Comparison of ENCODE assay signal across 8 mouse cellular contexts in genomic region chr16:20537071-20537471, GRCm38 (mm10). TPM values are rescaled to one million over a fixed set of nuclear protein-coding genes. Genes with fewer than 3 reads are reported as not detected.
DNase-seq lines count a peak whose midpoint lies in the region; ATAC-seq and TF ChIP-seq lines count a peak whose summit lies in the region.

No protein-coding gene starts in this region.

- TF ChIP-seq CTCF in bone marrow, adult 2 months (IDR thresholded peaks at IDR 0.05; ENCODE audit: control insufficient read depth, insufficient read depth, low read length), result no peak

- H3K4me3 ChIP-seq in bone marrow, adult 2 months (replicated peaks; ENCODE audit: control insufficient read depth, low read depth, low read length), result peak overlapping the region; percentile 41
- H3K4me3 ChIP-seq in forebrain, embryonic 16.5 days (replicated peaks; ENCODE audit: low read length), result peak overlapping the region; percentile 13
- peak overlapping the region; percentile 95 for H3K4me3 ChIP-seq in kidney, embryonic 15.5 days (replicated peaks)
- peak overlapping the region; percentile 92 for H3K4me3 ChIP-seq in midbrain, embryonic 12.5 days

- H3K27ac ChIP-seq in bone marrow, adult 2 months (ENCODE audit: control insufficient read depth, insufficient read depth, low read depth, low read length, poor library complexity), result no peak overlapping the region
- no peak overlapping the region; the same call in 1 of the 2 replicates for H3K27ac ChIP-seq in forebrain, embryonic 16.5 days (ENCODE audit: low read length)
- H3K27ac ChIP-seq in kidney, embryonic 15.5 days, result peak overlapping the region; percentile 81
- H3K27ac ChIP-seq in midbrain, embryonic 12.5 days (replicated peaks), result peak overlapping the region; percentile 22

- ATAC-seq in forebrain, embryonic 16.5 days, result no peak
- peak; percentile 13; the same call in 1 of the 2 replicates for ATAC-seq in kidney, embryonic 15.5 days (replicated peaks; ENCODE audit: low FRiP score)
- ATAC-seq in midbrain, embryonic 12.5 days (ENCODE audit: low FRiP score, low read depth), result no peak

- no peaks in the 10 kb centered on the region for H3K27me3 ChIP-seq in forebrain, embryonic 16.5 days (replicated peaks; ENCODE audit: control insufficient read depth, insufficient read depth, low read length)
- H3K27me3 ChIP-seq in kidney, embryonic 15.5 days, result no peaks in the 10 kb centered on the region
- H3K27me3 ChIP-seq in midbrain, embryonic 12.5 days, result no peaks in the 10 kb centered on the region

- peaks cover 26% of the 10 kb centered on the region for H3K36me3 ChIP-seq in forebrain, embryonic 16.5 days (ENCODE audit: control insufficient read depth, insufficient read depth)
- peaks cover 64% of the 10 kb centered on the region for H3K36me3 ChIP-seq in kidney, embryonic 15.5 days
- H3K36me3 ChIP-seq in midbrain, embryonic 12.5 days, result peaks cover 59% of the 10 kb centered on the region

- H3K4me1 ChIP-seq in bone marrow, adult 2 months (ENCODE audit: control insufficient read depth, insufficient read depth, low read length), result peaks cover 6% of the 10 kb centered on the region; the same call in 1 of the 2 replicates
- peaks cover 26% of the 10 kb centered on the region for H3K4me1 ChIP-seq in forebrain, embryonic 16.5 days (replicated peaks; ENCODE audit: control insufficient read depth, insufficient read depth, low read length)
- H3K4me1 ChIP-seq in kidney, embryonic 15.5 days, result peaks cover 23% of the 10 kb centered on the region
- H3K4me1 ChIP-seq in midbrain, embryonic 12.5 days, result peaks cover 25% of the 10 kb centered on the region

- peak overlapping the region; percentile 94 for H3K4me2 ChIP-seq in forebrain, embryonic 16.5 days (ENCODE audit: low read length)
- H3K4me2 ChIP-seq in kidney, embryonic 15.5 days, result peak overlapping the region; percentile 81
- peak overlapping the region; percentile 89 for H3K4me2 ChIP-seq in midbrain, embryonic 12.5 days (replicated peaks)

- no peaks in the 10 kb centered on the region for H3K9me3 ChIP-seq in forebrain, embryonic 16.5 days (ENCODE audit: control insufficient read depth, low read length)
- no peaks in the 10 kb centered on the region for H3K9me3 ChIP-seq in kidney, embryonic 15.5 days (replicated peaks)
- no peaks in the 10 kb centered on the region for H3K9me3 ChIP-seq in midbrain, embryonic 12.5 days

- TF ChIP-seq POLR2A in bone marrow, adult 2 months (IDR thresholded peaks at IDR 0.05; ENCODE audit: borderline replicate concordance, control insufficient read depth, low read depth, low read length), result no peak

- whole genome bisulfite sequencing in bone marrow, adult 2 months, result 43% methylated on average over 5 of the region's 5 CpGs
- 13% methylated on average over 5 of the region's 5 CpGs for WGBS in forebrain, embryonic 16.5 days
- WGBS in kidney, embryonic 15.5 days, result 27% methylated on average over 5 of the region's 5 CpGs
- WGBS in midbrain, embryonic 12.5 days, result 5% methylated on average over 5 of the region's 5 CpGs

- peak; percentile 47 for DNase-seq in right cerebral cortex, postnatal 14 days
- no peak for DNase-seq in right cerebral cortex, postnatal 36 days (ENCODE audit: low spot score in 2 of 2)
- no peak for DNase-seq in frontal cortex, postnatal 14 days (ENCODE audit: low spot score in 2 of 2)
- DNase-seq in spleen, adult 18-20 months, result no peak

- H3K9ac ChIP-seq in forebrain, embryonic 16.5 days (replicated peaks; ENCODE audit: low read depth, low read length), result peak overlapping the region; percentile 28
- peak overlapping the region; percentile 96 for H3K9ac ChIP-seq in kidney, embryonic 15.5 days
- H3K9ac ChIP-seq in midbrain, embryonic 12.5 days (replicated peaks), result peak overlapping the region; percentile 97

RNA-seq across cellular contexts. Expression of gene Ap2m1, which starts 1.8 kb away (rescaled TPM):
- polyA plus RNA-seq in bone marrow, adult 2 months (2011; ENCODE audit: insufficient read depth, insufficient read length, low replicate concordance, missing spikeins), result 117 and 135 TPM in 2 replicates
- polyA plus RNA-seq in forebrain, embryonic 16.5 days (2015; fragmentation: Nextera tagmentation; extraction: Ambion mirVana), result 1,152 and 1,198 TPM in 2 replicates
- polyA plus RNA-seq in kidney, embryonic 15.5 days (2015; fragmentation: Nextera tagmentation; extraction: Ambion mirVana), result 633 and 651 TPM in 2 replicates
- 906 and 914 TPM in 2 replicates for polyA plus RNA-seq in midbrain, embryonic 12.5 days (2016; fragmentation: Nextera tagmentation; extraction: Ambion mirVana)

RNA-seq across cellular contexts. Expression of gene Abcf3, which starts 11.3 kb away (rescaled TPM):
- polyA plus RNA-seq in bone marrow, adult 2 months (2011; ENCODE audit: insufficient read depth, insufficient read length, low replicate concordance, missing spikeins), result 30.4 and 53.5 TPM in 2 replicates
- polyA plus RNA-seq in forebrain, embryonic 16.5 days (2015; fragmentation: Nextera tagmentation; extraction: Ambion mirVana), result 77.8 and 84.6 TPM in 2 replicates
- polyA plus RNA-seq in kidney, embryonic 15.5 days (2015; fragmentation: Nextera tagmentation; extraction: Ambion mirVana), result 52.6 and 64.5 TPM in 2 replicates
- 76.5 and 77.9 TPM in 2 replicates for polyA plus RNA-seq in midbrain, embryonic 12.5 days (2016; fragmentation: Nextera tagmentation; extraction: Ambion mirVana)

RNA-seq across cellular contexts. Expression of gene Dvl3, which starts 20.3 kb away (rescaled TPM):
- polyA plus RNA-seq in bone marrow, adult 2 months (2011; ENCODE audit: insufficient read depth, insufficient read length, low replicate concordance, missing spikeins), result 12.1 and 19.5 TPM in 2 replicates
- polyA plus RNA-seq in forebrain, embryonic 16.5 days (2015; fragmentation: Nextera tagmentation; extraction: Ambion mirVana), result 30.6 and 37.0 TPM in 2 replicates
- polyA plus RNA-seq in kidney, embryonic 15.5 days (2015; fragmentation: Nextera tagmentation; extraction: Ambion mirVana), result 25.0 and 27.9 TPM in 2 replicates
- 49.1 and 52.6 TPM in 2 replicates for polyA plus RNA-seq in midbrain, embryonic 12.5 days (2016; fragmentation: Nextera tagmentation; extraction: Ambion mirVana)

RNA-seq across cellular contexts. Expression of gene Eif2b5, which starts 38.5 kb away (rescaled TPM):
- 38.0 and 64.7 TPM in 2 replicates for polyA plus RNA-seq in bone marrow, adult 2 months (2011; ENCODE audit: insufficient read depth, insufficient read length, low replicate concordance, missing spikeins)
- polyA plus RNA-seq in forebrain, embryonic 16.5 days (2015; fragmentation: Nextera tagmentation; extraction: Ambion mirVana), result 104 and 107 TPM in 2 replicates
- polyA plus RNA-seq in kidney, embryonic 15.5 days (2015; fragmentation: Nextera tagmentation; extraction: Ambion mirVana), result 108 and 121 TPM in 2 replicates
- 120 and 136 TPM in 2 replicates for polyA plus RNA-seq in midbrain, embryonic 12.5 days (2016; fragmentation: Nextera tagmentation; extraction: Ambion mirVana)

RNA-seq across cellular contexts. Expression of gene Vwa5b2, which starts 52.2 kb away (rescaled TPM):
- not detected in 2 replicates for polyA plus RNA-seq in bone marrow, adult 2 months (2011; ENCODE audit: insufficient read depth, insufficient read length, low replicate concordance, missing spikeins)
- polyA plus RNA-seq in forebrain, embryonic 16.5 days (2015; fragmentation: Nextera tagmentation; extraction: Ambion mirVana), result 5.4 and 7.3 TPM in 2 replicates
- polyA plus RNA-seq in kidney, embryonic 15.5 days (2015; fragmentation: Nextera tagmentation; extraction: Ambion mirVana), result 1.6 and 1.7 TPM in 2 replicates
- polyA plus RNA-seq in midbrain, embryonic 12.5 days (2016; fragmentation: Nextera tagmentation; extraction: Ambion mirVana), result 6.0 and 7.5 TPM in 2 replicates

Comparison
In these comparisons a context has a peak if more than half of its experiments do, and no peak if none do; other contexts are left out.
1. H3K27ac ChIP-seq: peak in kidney, embryonic 15.5 days (single experiment) and midbrain, embryonic 12.5 days (single experiment); none in bone marrow, adult 2 months (single experiment) and forebrain, embryonic 16.5 days (single experiment).
2. H3K4me3 ChIP-seq: peak in every context shown above with its lines; median percentile 95 in kidney, embryonic 15.5 days; 92 in midbrain, embryonic 12.5 days; 41 in bone marrow, adult 2 months; 13 in forebrain, embryonic 16.5 days.
3. H3K9ac ChIP-seq: peak in every context shown above with its lines; median percentile 97 in midbrain, embryonic 12.5 days; 96 in kidney, embryonic 15.5 days; 28 in forebrain, embryonic 16.5 days.
4. Peak in every context shown above with its lines, with median percentiles within 50 percentile points of each other: H3K4me2 ChIP-seq.